Mouse (Mus musculus) C2C12 (cell line): Measurements from ENCODE around the gene Ctrb1.

Experiments
- MAX ChIP-seq: IDR thresholded peaks from one replicate; pipeline ENCODE4 v1.6.1; 2011; ENCODE audit warnings: mild to moderate bottlenecking, control low read depth
- MYOG ChIP-seq: IDR thresholded peaks from one replicate; pipeline ENCODE4 v1.6.1; 2011; ENCODE audit not compliant: control insufficient read depth, insufficient read length; ENCODE audit errors: extremely low read depth

DNA sequence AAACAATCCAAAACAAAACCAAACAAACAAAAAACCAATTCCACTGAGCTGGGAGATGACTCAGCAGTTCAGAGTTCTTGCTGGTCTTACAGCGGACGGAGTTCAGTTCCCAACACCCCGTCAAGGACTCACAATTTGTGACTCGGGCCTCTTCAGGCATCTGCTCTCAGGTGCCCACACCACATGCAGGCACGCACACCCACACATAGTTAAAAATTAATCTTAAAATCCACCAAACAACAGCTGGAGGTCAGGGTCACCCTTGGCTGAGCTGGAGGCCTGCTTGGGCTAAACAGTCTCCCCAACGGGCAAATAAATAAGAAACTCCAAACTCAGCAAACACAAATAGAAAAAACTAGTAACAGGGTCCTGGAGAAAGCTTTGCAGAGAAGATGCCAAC is 17.5 kb upstream of the Ctrb1 start:
- TF ChIP-seq MYOG = no peak
- TF ChIP-seq MAX = no peak
